Mouse (Mus musculus) bone marrow, adult 2 months (tissue): Measurements from ENCODE around the gene Gm156.

Experiments used
- CTCF ChIP-seq: fragments of 200-500 bp; IDR thresholded peaks from 2 replicates; pipeline ENCODE4 v1.5.1; 2011; ENCODE audit warnings: low read length, control low read depth; ENCODE audit not compliant: control insufficient read depth, insufficient read depth
- POLR2A ChIP-seq: fragments of 200-500 bp; IDR thresholded peaks from 2 replicates; pipeline ENCODE4 v1.6.1; 2011; ENCODE audit warnings: low read depth, mild to moderate bottlenecking, control low read depth, low read length, borderline replicate concordance; ENCODE audit not compliant: control insufficient read depth

DNA sequence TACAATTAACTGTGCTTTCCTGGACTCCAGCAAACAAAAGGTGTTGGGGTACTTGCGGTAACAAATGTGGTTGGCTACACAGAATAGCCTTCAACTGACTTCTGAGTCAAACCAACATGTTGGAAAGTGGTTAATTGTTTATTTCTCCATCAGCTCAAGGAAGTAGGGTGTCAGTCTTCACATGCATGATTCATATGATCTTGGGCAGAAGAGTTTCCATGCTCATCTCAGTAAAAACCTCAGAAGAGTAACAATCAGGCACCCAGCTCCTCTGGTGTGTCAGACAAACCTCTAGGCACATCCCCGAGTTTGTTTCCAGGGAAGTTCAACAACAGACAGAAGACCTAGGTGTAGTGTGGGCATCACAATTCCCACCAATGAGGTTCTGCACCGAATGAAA lies 33.7 kb upstream of the Gm156 start:
- TF ChIP-seq CTCF, result no peak
- TF ChIP-seq POLR2A, result no peak
